Mouse (Mus musculus) G1E (cell line): ENCODE measurements at regions not wholly inside any gene's neighbourhood (a gene's known extent, or its start where the extent isn't known, plus 50 kb on each side); places are given as distances from the start of the nearest gene placed in this dataset.

ENCODE experiments used
- ATAC-seq: 2 replicates; pipeline ENCODE4 v1.8.0; 2016; ENCODE audit warnings: mild to moderate bottlenecking; ENCODE audit not compliant: insufficient number of reproducible peaks, poor library complexity, low FRiP score, severe bottlenecking; ENCODE audit errors: extremely low read depth
- DNase-seq: peaks from one replicate; pipeline ENCODE4 v3.0.0; 2012; ENCODE audit warnings: low spot score
- H3K27me3 ChIP-seq: 2 replicates; pipeline ENCODE4 v1.6.1; 2012; ENCODE audit warnings: mild to moderate bottlenecking, low read length, inconsistent platforms; ENCODE audit not compliant: insufficient read depth
- H3K36me3 ChIP-seq: replicated peaks from 2 replicates; pipeline ENCODE3; 2012; ENCODE audit warnings: mild to moderate bottlenecking, inconsistent platforms
- H3K4me1 ChIP-seq: 2 replicates; pipeline ENCODE4 v1.6.1; 2012; ENCODE audit warnings: low read depth, low read length, inconsistent platforms, mixed read lengths; ENCODE audit not compliant: insufficient read depth
- H3K4me3 ChIP-seq: 2 replicates; pipeline ENCODE4 v1.5.1; 2012; ENCODE audit warnings: low read depth, mild to moderate bottlenecking, inconsistent platforms, low read length, moderate library complexity, mixed read lengths
- H3K9me3 ChIP-seq: replicated peaks from 2 replicates; pipeline ENCODE4 v1.6.1; 2012; ENCODE audit warnings: inconsistent platforms
- CTCF ChIP-seq: IDR thresholded peaks from 2 replicates; pipeline ENCODE4 v1.5.1; 2012; ENCODE audit warnings: low read depth, low read length, inconsistent platforms, mixed read lengths
- GATA1 ChIP-seq: IDR thresholded peaks from 2 replicates; pipeline ENCODE4 v1.6.1; 2012; ENCODE audit warnings: borderline replicate concordance, low read length, inconsistent platforms, mixed read lengths
- GATA2 ChIP-seq: IDR thresholded peaks from 2 replicates; pipeline ENCODE4 v1.6.1; 2012; ENCODE audit warnings: low read depth, low read length, inconsistent platforms, borderline replicate concordance
- POLR2AphosphoS5 ChIP-seq: IDR thresholded peaks from 2 replicates; pipeline ENCODE4 v1.6.1; 2012; ENCODE audit warnings: low read depth, low read length, inconsistent platforms; ENCODE audit not compliant: insufficient replicate concordance
- TAL1 ChIP-seq: conservative IDR thresholded peaks from 2 replicates; pipeline ENCODE4 v1.6.1; 2012; ENCODE audit warnings: low read depth, low read length, inconsistent platforms, mixed read lengths

DNA sequence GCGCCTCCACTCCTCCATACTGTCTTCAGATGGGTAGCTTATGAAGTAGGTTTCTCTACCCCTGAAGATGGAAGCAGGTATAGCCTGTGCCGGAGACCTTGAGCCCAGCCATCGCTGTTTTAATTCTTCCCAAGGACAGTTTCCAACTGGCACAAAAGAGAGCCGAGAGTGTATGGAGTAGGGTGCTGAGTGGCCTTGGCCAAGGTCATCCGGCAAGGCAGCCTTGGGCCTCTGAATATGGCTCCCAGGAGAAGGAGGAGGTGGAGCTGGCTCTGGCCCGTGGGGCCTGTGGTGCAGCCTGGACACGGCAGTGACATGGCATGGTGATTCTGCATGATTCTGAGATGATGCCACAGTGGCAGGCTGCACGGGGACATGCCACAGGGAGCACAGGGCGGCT lies 215.7 kb downstream of the Tex29 start:
- H3K36me3 ChIP-seq = no peaks in the 10 kb centered on the region
- H3K27me3 ChIP-seq = no peaks in the 10 kb centered on the region
- no peaks in the 10 kb centered on the region for H3K4me1 ChIP-seq
- TF ChIP-seq CTCF = no peak
- no peak for TF ChIP-seq POLR2AphosphoS5
- no peak for TF ChIP-seq GATA2
- TF ChIP-seq GATA1 = no peak
- TF ChIP-seq TAL1 = no peak
- no peaks in the 10 kb centered on the region for H3K9me3 ChIP-seq
- H3K4me3 ChIP-seq = no peak overlapping the region
- DNase-seq = no peak
- ATAC-seq = no peak

- no peaks in the 10 kb centered on the region for H3K4me1 ChIP-seq
These were observed 217.4 kb upstream of the A230072I06Rik start for GRCm38 (mm10) chr8:12061237-12061636.

DNA sequence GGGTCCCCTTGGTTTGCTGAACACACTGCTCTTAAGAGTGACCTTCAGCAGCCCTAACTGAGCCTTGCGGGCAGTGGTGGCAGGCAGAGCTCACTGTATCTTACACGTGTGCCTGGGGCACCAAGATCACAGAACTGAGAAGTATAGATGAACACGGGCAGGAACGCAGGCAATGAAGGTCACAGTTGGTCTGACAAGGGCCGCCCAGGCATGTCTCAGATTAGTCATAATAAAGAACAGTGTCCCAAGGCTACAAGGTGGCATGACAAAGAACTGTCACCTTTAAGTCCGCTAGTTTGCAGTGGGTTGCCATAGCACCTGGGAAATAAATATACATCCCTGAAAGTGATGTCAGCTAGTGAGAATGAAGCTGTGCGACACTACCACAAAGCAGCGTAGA lies 215.9 kb upstream of the A230072I06Rik start:
- DNase-seq (no peak), ATAC-seq (no peak)
- no peaks in the 10 kb centered on the region for H3K27me3 ChIP-seq
- no peak overlapping the region for H3K4me3 ChIP-seq
- no peaks in the 10 kb centered on the region for H3K9me3 ChIP-seq
- no peaks in the 10 kb centered on the region for H3K4me1 ChIP-seq
- H3K36me3 ChIP-seq = no peaks in the 10 kb centered on the region
- TF ChIP-seq GATA1 (no peak), GATA2 (no peak), POLR2AphosphoS5 (no peak), CTCF (no peak), TAL1 (no peak)

More at GRCm38 (mm10) chr8:12061237-12061636, 217.4 kb upstream of the A230072I06Rik start:
- Histone ChIP-seq H3K27me3 (no peaks in the 10 kb centered on the region), H3K4me3 (no peak overlapping the region), H3K36me3 (no peaks in the 10 kb centered on the region), H3K9me3 (no peaks in the 10 kb centered on the region)
- no peak for TF ChIP-seq GATA2
- no peak for TF ChIP-seq CTCF
- no peak for TF ChIP-seq TAL1
- TF ChIP-seq GATA1 = no peak
- no peak for TF ChIP-seq POLR2AphosphoS5
- no peak for ATAC-seq
- DNase-seq = no peak

GRCm38 (mm10) chr8:12064664-12065063 lies 214.0 kb upstream of the A230072I06Rik start:
- no peaks in the 10 kb centered on the region for H3K9me3 ChIP-seq
- no peak for TF ChIP-seq GATA2
- no peak for TF ChIP-seq GATA1
- TF ChIP-seq POLR2AphosphoS5 = no peak
- no peak for TF ChIP-seq CTCF
- TF ChIP-seq TAL1 = no peak
- H3K27me3 ChIP-seq = no peaks in the 10 kb centered on the region
- ATAC-seq (no peak), DNase-seq (no peak)
- H3K36me3 ChIP-seq = no peaks in the 10 kb centered on the region
- no peak overlapping the region for H3K4me3 ChIP-seq
- H3K4me1 ChIP-seq = no peaks in the 10 kb centered on the region

GRCm38 (mm10) chr8:12066454-12066853 lies 212.2 kb upstream of the A230072I06Rik start:
- H3K27me3 ChIP-seq = 0 out of 2 replicates have a peak, but pooled peaks cover 4% of the 10 kb centered on the region
- ATAC-seq = no peak
- H3K4me1 ChIP-seq = no peaks in the 10 kb centered on the region
- no peak for DNase-seq
- H3K9me3 ChIP-seq = no peaks in the 10 kb centered on the region
- no peak for TF ChIP-seq GATA1
- TF ChIP-seq POLR2AphosphoS5 = no peak
- no peak for TF ChIP-seq CTCF
- TF ChIP-seq GATA2 = no peak
- no peak for TF ChIP-seq TAL1
- H3K4me3 ChIP-seq = no peak overlapping the region
- H3K36me3 ChIP-seq = no peaks in the 10 kb centered on the region

- no peak for DNase-seq
These were observed 205.2 kb upstream of the A230072I06Rik start for GRCm38 (mm10) chr8:12073311-12073999.

More at GRCm38 (mm10) chr8:12073311-12073999, 205.2 kb upstream of the A230072I06Rik start:
- Histone ChIP-seq H3K27me3 (0 out of 2 replicates have a peak, but pooled peaks cover 4% of the 10 kb centered on the region), H3K4me1 (no peaks in the 10 kb centered on the region), H3K36me3 (no peaks in the 10 kb centered on the region), H3K4me3 (no peak overlapping the region), H3K9me3 (no peaks in the 10 kb centered on the region)
- ATAC-seq = no peak
- TF ChIP-seq POLR2AphosphoS5 = no peak
- TF ChIP-seq TAL1 = no peak
- TF ChIP-seq GATA2 = no peak
- TF ChIP-seq CTCF = no peak
- no peak for TF ChIP-seq GATA1
